Mouse (Mus musculus) liver, postnatal 0 days (tissue): ENCODE measurements around the gene Syn3. TPM values are rescaled to one million over a fixed set of nuclear protein-coding genes. Genes with fewer than 3 reads are reported as not detected.
"Not testable (repeated sequence)": the region's sequence is repeated elsewhere in the genome, so short reads cannot be mapped to it uniquely, and the experiment has no call there.

Experiments
- ATAC-seq: fragments of 200-750 bp; cut with Nextera tagmentation; 2 replicates; pipeline ENCODE4 v1.8.0; 2017; ENCODE audit warnings: mild to moderate bottlenecking, moderate library complexity
- DNase-seq: peaks from one replicate; pipeline ENCODE4 v3.0.0-alpha.2; 2016
- H3K27ac ChIP-seq: fragments of 300-500 bp; sonication (generic); 2 replicates; pipeline ENCODE4 v1.5.1; 2014; ENCODE audit warnings: antibody characterized with exemption, moderate library complexity, mild to moderate bottlenecking, low read depth
- H3K27me3 ChIP-seq: fragments of 300-500 bp; sonication (generic); 2 replicates; pipeline ENCODE4 v1.6.1; 2014; ENCODE audit warnings: low read length, control low read depth, mixed read lengths; ENCODE audit not compliant: insufficient read depth
- H3K36me3 ChIP-seq: fragments of 300-500 bp; sonication (generic); replicated peaks from 2 replicates; pipeline ENCODE4 v1.6.1; 2014; ENCODE audit warnings: mild to moderate bottlenecking, control low read depth, low read length, moderate library complexity, mixed read lengths; ENCODE audit not compliant: insufficient read depth
- H3K4me1 ChIP-seq: fragments of 300-500 bp; sonication (generic); 2 replicates; pipeline ENCODE4 v1.6.1; 2014; ENCODE audit warnings: antibody characterized with exemption, mild to moderate bottlenecking, control low read depth; ENCODE audit not compliant: insufficient read depth
- H3K4me2 ChIP-seq: fragments of 300-500 bp; sonication (generic); 2 replicates; pipeline ENCODE4 v1.6.1; 2014; ENCODE audit warnings: low read depth, mild to moderate bottlenecking, low read length, moderate library complexity, mixed read lengths
- H3K4me3 ChIP-seq: fragments of 300-500 bp; sonication (generic); 2 replicates; pipeline ENCODE4 v1.5.1; 2014; ENCODE audit warnings: low read depth, low read length
- H3K9ac ChIP-seq: fragments of 300-500 bp; sonication (generic); replicated peaks from 2 replicates; pipeline ENCODE4 v1.6.1; 2014; ENCODE audit warnings: mild to moderate bottlenecking, moderate library complexity
- H3K9me3 ChIP-seq: fragments of 300-500 bp; sonication (generic); 2 replicates; pipeline ENCODE4 v1.6.1; 2016; ENCODE audit warnings: mild to moderate bottlenecking, control low read depth, low read length, mixed read lengths
- CTCF ChIP-seq: sonication (generic); IDR thresholded peaks from 2 replicates; pipeline ENCODE4 v1.5.1; 2016; ENCODE audit warnings: antibody characterized with exemption, low read depth
- EP300 ChIP-seq: IDR thresholded peaks from 2 replicates; pipeline ENCODE4 v1.6.1; 2016; ENCODE audit warnings: antibody characterized with exemption, low read depth, mild to moderate bottlenecking
- WGBS: fragments of 180-500 bp; shearing (Covaris S2); extraction: QIAGEN DNeasy Blood & Tissue Kit; methylation state at CpG from one replicate; pipeline ENCODE4 v1.1.7; 2014; ENCODE audit not compliant: insufficient replicate concordance; 5-methylcytosine and 5-hydroxymethylcytosine counted together
- polyA plus RNA-seq: library from polyadenylated mRNA; unstranded; fragments of >200 nt; fragmentation: Nextera tagmentation; extraction: Ambion mirVana; gene quantifications from 2 replicates; pipeline ENCODE4 v1.2.1, GENCODE M21; 2015

Syn3 gene
- polyA plus RNA-seq, 1 experiment from 2014 or later, result 0.25 TPM

DNA sequence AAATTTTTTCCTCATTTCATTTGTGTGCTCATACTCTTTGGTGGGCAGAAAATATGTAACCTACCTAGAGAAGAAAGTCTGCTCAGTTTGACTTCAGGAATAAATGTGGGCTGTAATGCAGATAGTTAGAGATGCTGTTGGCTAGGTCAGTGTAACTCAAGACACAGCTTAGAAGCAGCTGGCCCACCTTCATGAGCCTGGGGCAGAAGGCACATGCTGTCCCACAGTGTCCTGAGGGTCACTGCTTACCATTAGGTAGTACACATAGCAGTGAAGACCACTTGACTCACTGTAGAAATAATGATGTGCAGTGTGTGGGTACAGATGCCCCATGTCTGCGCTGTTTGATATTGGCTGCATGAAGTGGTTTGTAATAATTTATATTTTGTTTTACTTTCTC, 452.3 kb downstream of the Syn3 start:
- no peak for DNase-seq
- Histone ChIP-seq H3K4me2 (no peak overlapping the region), H3K9ac (no peak overlapping the region), H3K27ac (no peak overlapping the region), H3K27me3 (no peaks in the 10 kb centered on the region), H3K4me3 (no peak overlapping the region), H3K4me1 (no peaks in the 10 kb centered on the region), H3K36me3 (peaks cover 75% of the 10 kb centered on the region), H3K9me3 (no peaks in the 10 kb centered on the region)
- no peak for TF ChIP-seq CTCF
- no peak for TF ChIP-seq EP300
- ATAC-seq, result no peak
- 98% methylated on average over 1 of the region's 1 CpGs for whole genome bisulfite sequencing

DNA sequence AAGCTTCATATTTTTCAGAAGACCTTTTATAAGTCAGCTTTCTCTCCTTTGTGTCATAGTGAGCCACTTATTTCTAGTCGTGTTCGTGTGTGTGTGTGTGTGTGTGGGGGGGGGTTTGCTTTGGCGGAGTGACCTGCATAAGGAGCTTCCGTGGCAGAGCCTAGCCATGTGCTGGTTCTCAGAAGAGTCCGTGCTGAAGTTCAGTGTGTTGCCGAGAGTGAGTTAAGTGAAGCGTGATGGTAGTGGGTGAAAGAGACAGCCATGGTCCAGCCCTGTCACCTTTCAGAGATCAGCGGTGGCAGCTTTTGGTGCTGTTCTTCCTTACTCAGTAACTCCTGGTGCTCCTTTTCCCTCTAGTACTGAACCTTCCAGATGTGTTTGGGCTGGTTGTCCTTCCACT, 454.6 kb downstream of the Syn3 start:
- H3K9me3 ChIP-seq, result no peaks in the 10 kb centered on the region
- WGBS, result 90% methylated on average over 8 of the region's 8 CpGs
- peaks cover 59% of the 10 kb centered on the region for H3K36me3 ChIP-seq
- no peak for ATAC-seq
- H3K27ac ChIP-seq, result no peak overlapping the region
- no peak overlapping the region for H3K4me2 ChIP-seq
- H3K27me3 ChIP-seq, result no peaks in the 10 kb centered on the region
- no peak for TF ChIP-seq CTCF
- no peak for TF ChIP-seq EP300
- H3K4me3 ChIP-seq, result no peak overlapping the region
- H3K9ac ChIP-seq, result no peak overlapping the region
- no peaks in the 10 kb centered on the region for H3K4me1 ChIP-seq
- no peak for DNase-seq

DNA sequence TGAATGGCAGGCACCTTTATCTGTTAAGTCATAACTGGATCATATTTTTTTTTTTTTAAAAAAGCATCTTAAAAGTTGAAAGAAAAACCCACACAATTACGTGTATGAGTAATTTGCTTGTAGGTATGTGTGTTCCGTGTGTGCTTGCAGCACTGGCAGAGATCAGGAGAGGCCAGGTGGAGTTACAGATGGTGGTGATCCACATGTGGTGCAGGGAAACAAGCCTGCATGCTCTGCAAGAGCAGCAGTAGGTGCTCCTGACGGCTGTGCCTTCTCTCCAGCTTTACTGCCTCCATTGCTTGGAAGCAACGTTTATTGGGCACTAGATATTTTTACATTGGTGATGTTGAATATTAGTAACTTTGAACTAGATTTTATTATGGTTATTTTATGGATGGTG, 455.0 kb downstream of the Syn3 start:
- Histone ChIP-seq H3K27me3 (no peaks in the 10 kb centered on the region), H3K9me3 (no peaks in the 10 kb centered on the region), H3K36me3 (peaks cover 62% of the 10 kb centered on the region), H3K4me2 (no peak overlapping the region), H3K4me1 (no peaks in the 10 kb centered on the region), H3K4me3 (no peak overlapping the region), H3K9ac (no peak overlapping the region), H3K27ac (no peak overlapping the region)
- ATAC-seq (no peak), DNase-seq (no peak)
- TF ChIP-seq EP300 (no peak), CTCF (no peak)
- WGBS, result 83% methylated on average over 4 of the region's 4 CpGs

- no peak overlapping the region for H3K27ac ChIP-seq
- H3K4me1 ChIP-seq, result no peaks in the 10 kb centered on the region
- TF ChIP-seq EP300, result no peak
- no peak for TF ChIP-seq CTCF
- ATAC-seq (no peak), DNase-seq (no peak)
- H3K27me3 ChIP-seq, result no peaks in the 10 kb centered on the region
- WGBS, result 82% methylated on average over 2 of the region's 2 CpGs
- no peak overlapping the region for H3K4me2 ChIP-seq
- H3K9ac ChIP-seq, result no peak overlapping the region
- no peaks in the 10 kb centered on the region for H3K9me3 ChIP-seq
- H3K4me3 ChIP-seq, result no peak overlapping the region
- peaks cover 72% of the 10 kb centered on the region for H3K36me3 ChIP-seq
These were observed 464.5 kb downstream of the Syn3 start for GRCm38 (mm10) chr10:86034007-86034728.

GRCm38 (mm10) chr10:86032517-86032916, 466.2 kb downstream of the Syn3 start:
- H3K36me3 ChIP-seq, result peaks cover 78% of the 10 kb centered on the region
- 87% methylated on average over 3 of the region's 3 CpGs for whole genome bisulfite sequencing

DNA sequence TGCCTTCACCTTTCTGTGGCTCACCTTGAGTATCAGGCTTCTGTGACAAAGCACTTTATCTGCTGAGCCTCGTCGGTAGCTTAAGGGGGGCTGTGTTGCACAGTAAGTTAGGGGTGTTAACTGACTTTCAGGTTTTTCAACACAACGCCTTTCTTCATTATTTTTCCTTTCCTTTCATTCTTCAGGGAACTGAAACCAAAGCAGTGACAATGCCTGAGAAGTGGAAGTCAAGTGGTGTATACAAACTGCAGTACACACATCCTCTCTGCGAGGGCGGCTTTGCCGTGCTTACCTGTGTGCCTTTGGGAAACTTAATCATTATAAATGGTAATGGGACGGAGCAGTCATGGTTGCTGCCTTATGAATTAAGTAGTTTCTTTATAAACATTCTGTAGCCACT, 468.0 kb downstream of the Syn3 start:
- ATAC-seq (no peak), DNase-seq (no peak)
- peaks cover 2% of the 10 kb centered on the region; the same call in 1 of the 2 replicates for H3K4me1 ChIP-seq
- WGBS, result 89% methylated on average over 7 of the region's 7 CpGs
- peaks cover 67% of the 10 kb centered on the region for H3K36me3 ChIP-seq
- no peak overlapping the region for H3K27ac ChIP-seq
- H3K4me3 ChIP-seq, result no peak overlapping the region
- H3K9me3 ChIP-seq, result no peaks in the 10 kb centered on the region
- no peak overlapping the region for H3K4me2 ChIP-seq
- no peak overlapping the region for H3K9ac ChIP-seq
- H3K27me3 ChIP-seq, result no peaks in the 10 kb centered on the region
- no peak for TF ChIP-seq EP300
- TF ChIP-seq CTCF, result no peak

More at GRCm38 (mm10) chr10:86032517-86032916, 466.2 kb downstream of the Syn3 start:
- H3K27ac ChIP-seq, result no peak overlapping the region
- no peak for ATAC-seq
- no peak overlapping the region for H3K4me2 ChIP-seq
- H3K9me3 ChIP-seq, result no peaks in the 10 kb centered on the region
- H3K4me3 ChIP-seq, result no peak overlapping the region
- no peak for TF ChIP-seq EP300
- no peak for TF ChIP-seq CTCF
- no peak for DNase-seq
- H3K27me3 ChIP-seq, result no peaks in the 10 kb centered on the region
- H3K4me1 ChIP-seq, result no peaks in the 10 kb centered on the region
- no peak overlapping the region for H3K9ac ChIP-seq

- peaks cover 16% of the 10 kb centered on the region for H3K4me1 ChIP-seq
- peak overlapping the region; percentile 92 for H3K27ac ChIP-seq
- ATAC-seq, H3K27me3 ChIP-seq, H3K9me3 ChIP-seq, DNase-seq: not testable (repeated sequence)
- peak overlapping the region; percentile 62 for H3K4me2 ChIP-seq
- whole genome bisulfite sequencing, result 71% methylated on average over 1 of the region's 1 CpGs
- 0 out of 2 replicates have a peak overlapping the region, but pooled peaks have one; percentile 7 for H3K4me3 ChIP-seq
- peaks cover 50% of the 10 kb centered on the region for H3K36me3 ChIP-seq
- H3K9ac ChIP-seq, result peak overlapping the region; percentile 47
These were observed 471.9 kb downstream of the Syn3 start for GRCm38 (mm10) chr10:86026807-86027206.
